In the genomic region with DNA sequence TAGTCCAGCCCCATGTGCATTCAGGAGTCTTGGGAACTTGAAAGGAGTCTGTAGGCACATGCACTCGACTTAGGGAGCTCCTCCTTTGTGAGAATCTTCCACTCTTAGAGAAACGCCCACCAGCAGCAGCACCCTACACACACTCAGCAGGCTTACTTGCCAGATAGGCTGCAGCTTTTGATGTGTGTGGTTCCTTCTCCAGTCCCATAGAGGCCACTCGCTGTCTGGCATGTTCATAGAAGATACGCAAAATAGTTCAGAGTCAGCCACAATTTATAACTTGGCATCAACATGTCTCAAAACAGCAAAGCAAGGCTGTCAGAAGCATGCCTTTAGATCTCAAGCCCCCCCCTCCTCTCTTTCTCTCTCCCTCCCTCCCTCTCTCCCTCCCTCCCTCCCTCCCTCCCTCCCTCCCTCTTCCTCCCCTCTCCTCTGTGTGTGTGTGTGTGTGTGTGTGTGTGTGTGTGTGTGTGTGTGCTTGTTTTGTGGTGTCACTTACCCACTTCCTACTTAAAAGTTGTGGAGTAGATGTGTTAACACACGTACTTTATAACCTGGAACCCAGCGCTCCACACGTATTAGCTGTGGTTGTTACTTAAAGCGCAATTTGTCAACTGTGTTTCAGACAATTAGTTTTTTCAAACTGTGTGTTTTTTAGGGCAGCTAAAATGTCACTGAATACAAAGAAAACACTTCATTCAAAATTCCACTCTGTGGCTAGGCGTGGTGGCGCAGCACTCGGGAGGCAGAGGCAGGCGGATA, we compare ENCODE assay signal across 19 mouse cellular contexts. TPM values are rescaled to one million over a fixed set of nuclear protein-coding genes. Genes with fewer than 3 reads are reported as not detected.
A peak's percentile ranks its signal among the peaks of the same experiment; 100 is the strongest.
DNase-seq lines count a peak whose midpoint lies in the region; ATAC-seq and TF ChIP-seq lines count a peak whose summit lies in the region.
"Had no signal": no experiment of that assay in that cellular context is flagged by ENCODE, and none has a peak within 500 bp of the region (broad histone marks: within the 10 kb centered on the region; RNA-seq: fewer than 3 reads in every experiment).

No protein-coding gene starts in this region.

- 0 out of 2 replicates have a peak, but pooled peaks cover 2% of the 10 kb centered on the region for H3K4me1 ChIP-seq in liver, postnatal 0 days (ENCODE audit: insufficient read depth)

- no peak for TF ChIP-seq CTCF in liver, postnatal 0 days (IDR thresholded peaks at IDR 0.05; ENCODE audit: low read depth)

- no peak overlapping the region for H3K4me3 ChIP-seq in liver, postnatal 0 days (ENCODE audit: low read depth, low read length)

- no peak overlapping the region for H3K9ac ChIP-seq in liver, postnatal 0 days (replicated peaks)

- WGBS in liver, postnatal 0 days (ENCODE audit: insufficient replicate concordance) = 53% methylated on average over 12 of the region's 12 CpGs

- H3K4me2 ChIP-seq in liver, postnatal 0 days (ENCODE audit: low read depth, low read length) = no peak overlapping the region

- no peaks in the 10 kb centered on the region for H3K9me3 ChIP-seq in liver, postnatal 0 days (ENCODE audit: low read length)
- H3K9me3 ChIP-seq: hindbrain, embryonic 13.5 days; midbrain, embryonic 12.5 days; neural tube, embryonic 15.5 days had no signal

- no peak for ATAC-seq in liver, postnatal 0 days
- ATAC-seq: Patski had no signal

- H3K27ac ChIP-seq in liver, postnatal 0 days (ENCODE audit: low read depth) = no peak overlapping the region
- H3K27ac ChIP-seq: heart, adult 2 months; hindbrain, embryonic 13.5 days; left cerebral cortex, adult 2 months; midbrain, embryonic 12.5 days; neural tube, embryonic 15.5 days had no signal

- DNase-seq in thymus, postnatal 25 days = peak; percentile 18
- DNase-seq in thymus, adult 18-20 months = no peak
- DNase-seq in T-cell, adult 2 months (ENCODE audit: low spot score) = peak; percentile 51
- DNase-seq in liver, postnatal 0 days = peak; percentile 9
- no peak for DNase-seq in heart, adult 8-10 months (ENCODE audit: low spot score)
- no peak for DNase-seq in adrenal gland, postnatal 14 days
- DNase-seq in cerebellum, postnatal 4 days (ENCODE audit: low spot score in 2 of 2) = no peak
- DNase-seq: cerebellum, adult 11-12 months; right cerebral cortex, postnatal 25 days had no signal

- H3K27me3 ChIP-seq in liver, postnatal 0 days (ENCODE audit: insufficient read depth, low read length) = no peaks in the 10 kb centered on the region

- no peak for TF ChIP-seq EP300 in liver, postnatal 0 days (IDR thresholded peaks at IDR 0.05; ENCODE audit: low read depth)

- H3K36me3 ChIP-seq in liver, postnatal 0 days (replicated peaks; ENCODE audit: insufficient read depth, low read length) = no peaks in the 10 kb centered on the region
- H3K36me3 ChIP-seq: hindbrain, embryonic 13.5 days; midbrain, embryonic 12.5 days; neural tube, embryonic 15.5 days had no signal

RNA-seq across cellular contexts. Expression of a gene that starts 1.0 kb away (rescaled TPM):
- 3.0 and 3.9 TPM in 2 replicates for polyA plus RNA-seq in liver, postnatal 0 days (2015; fragmentation: Nextera tagmentation; extraction: Ambion mirVana)
- under 1 TPM; 0.57 to 0.78 (median 0.63) TPM for total RNA-seq in heart, adult 8-10 months (2022)
- total RNA-seq in adrenal gland, postnatal 14 days (2021) = 3.7 and 7.9 TPM in 2 replicates

RNA-seq across cellular contexts. Expression of a gene that starts 29.7 kb away (rescaled TPM):
- 17.5 and 19.0 TPM in 2 replicates for polyA plus RNA-seq in liver, postnatal 0 days (2015; fragmentation: Nextera tagmentation; extraction: Ambion mirVana)
- total RNA-seq in heart, adult 8-10 months (2022) = under 1 TPM in 1 of 4 experiments, not detected in 3; 0.23 TPM
- total RNA-seq in adrenal gland, postnatal 14 days (2021) = 0.56 and 1.0 TPM in 2 replicates
- total RNA-seq: forebrain, postnatal 0 days; gastrocnemius, adult 18-20 months; left cerebral cortex, adult 2 months had no signal
- polyA plus RNA-seq: cortical plate, adult 2 months; forebrain, postnatal 0 days; midbrain, embryonic 12.5 days; neural tube, embryonic 15.5 days; testis, adult 2 months had no signal

Comparison
In these comparisons a context has a peak if more than half of its experiments do, and no peak if none do; other contexts are left out.
1. DNase-seq: peak in thymus, postnatal 25 days (single experiment), T-cell, adult 2 months (single experiment) and liver, postnatal 0 days (single experiment); none in thymus, adult 18-20 months (0 of 2), heart, adult 8-10 months (single experiment), adrenal gland, postnatal 14 days (single experiment) and cerebellum, postnatal 4 days (0 of 2).